Mouse (Mus musculus) layer of hippocampus, postnatal 36 days (tissue): ENCODE data around the gene Siglec1. TPM values are rescaled to one million over a fixed set of nuclear protein-coding genes. Genes with fewer than 3 reads are reported as not detected.

ENCODE experiments used
- DNase-seq, 2 experiments: peaks; one replicate each; pipeline ENCODE4 v3.0.0; 2022
- total RNA-seq, 2 experiments: library from RNA; stranded (reverse); gene quantifications; 2 replicates each; pipeline ENCODE4 v1.2.3; 2021

The Siglec1 gene
- total RNA-seq, 2 experiments from 2014 or later = 0.27 to 0.33 TPM

GRCm38 (mm10) chr2:131097087-131097486 lies 10.5 kb upstream of the Siglec1 start:
- no peak for DNase-seq

GRCm38 (mm10) chr2:131096101-131096795 lies 9.7 kb upstream of the Siglec1 start:
- DNase-seq = no peak

- DNase-seq = peak; percentile 75 to 81
These were observed 8.3 kb upstream of the Siglec1 start for GRCm38 (mm10) chr2:131094823-131095222.

GRCm38 (mm10) chr2:131093577-131093976 lies 7.0 kb upstream of the Siglec1 start:
- DNase-seq = no peak

GRCm38 (mm10) chr2:131090852-131091251 lies 4.3 kb upstream of the Siglec1 start:
- no peak for DNase-seq

GRCm38 (mm10) chr2:131089634-131090033 lies 3.1 kb upstream of the Siglec1 start:
- DNase-seq = no peak

GRCm38 (mm10) chr2:131088581-131088980 lies 2.0 kb upstream of the Siglec1 start:
- no peak for DNase-seq

- no peak for DNase-seq
These were observed 2.4 kb downstream of the Siglec1 start for GRCm38 (mm10) chr2:131084206-131084605.

- DNase-seq = no peak
These were observed 6.1 kb downstream of the Siglec1 start for GRCm38 (mm10) chr2:131080507-131080906.

- no peak for DNase-seq
These were observed 14.0 kb downstream of the Siglec1 start for GRCm38 (mm10) chr2:131072536-131072935.

- peak in 1 of 2 experiments; percentile 17 for DNase-seq
These were observed 19.1 kb downstream of the Siglec1 start for GRCm38 (mm10) chr2:131067481-131067880.

GRCm38 (mm10) chr2:131066342-131066741 lies 20.2 kb downstream of the Siglec1 start:
- no peak for DNase-seq

GRCm38 (mm10) chr2:131063404-131063864 lies 23.1 kb downstream of the Siglec1 start, which contains the start of gene Adam33:
Gene Adam33 (minus strand): TSS chr2:131063814.
- DNase-seq = no peak

- no peak for DNase-seq
These were observed 25.0 kb downstream of the Siglec1 start for GRCm38 (mm10) chr2:131061607-131062006.

GRCm38 (mm10) chr2:131060784-131061183 lies 25.8 kb downstream of the Siglec1 start:
- no peak for DNase-seq

GRCm38 (mm10) chr2:131059781-131060540 lies 26.6 kb downstream of the Siglec1 start:
- no peak for DNase-seq

GRCm38 (mm10) chr2:131059377-131059776 lies 27.2 kb downstream of the Siglec1 start:
- no peak for DNase-seq

GRCm38 (mm10) chr2:131058672-131059071 lies 27.9 kb downstream of the Siglec1 start:
- no peak for DNase-seq

- no peak for DNase-seq
These were observed 30.4 kb downstream of the Siglec1 start for GRCm38 (mm10) chr2:131056191-131056590.

- no peak for DNase-seq
These were observed 30.9 kb downstream of the Siglec1 start for GRCm38 (mm10) chr2:131055631-131056030.

- DNase-seq = no peak
These were observed 31.8 kb downstream of the Siglec1 start for GRCm38 (mm10) chr2:131054646-131055264.

GRCm38 (mm10) chr2:131053851-131054645 lies 32.5 kb downstream of the Siglec1 start:
- DNase-seq = no peak
